Comparison of ENCODE assay signal across 27 mouse cellular contexts in the genomic region with DNA sequence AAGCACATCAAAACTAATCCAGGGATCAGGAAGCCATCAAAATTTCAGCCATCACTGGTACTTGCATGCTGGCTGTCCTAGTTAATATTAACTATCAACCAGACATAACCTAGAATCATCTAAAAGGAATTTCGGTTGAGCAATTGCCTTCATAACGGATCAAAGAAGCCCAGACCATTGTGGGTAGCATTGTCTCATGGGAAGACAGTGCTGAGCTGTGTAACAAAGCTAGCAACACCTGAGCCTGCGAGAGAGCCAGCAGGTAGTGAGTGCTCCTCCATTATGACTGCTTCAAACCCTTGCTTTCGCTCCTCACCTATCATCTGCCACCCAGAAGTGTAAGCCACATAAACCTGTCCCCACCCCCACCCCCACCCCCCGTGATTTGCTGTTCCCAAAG.
DNase-seq lines count a peak whose midpoint lies in the region; ATAC-seq and TF ChIP-seq lines count a peak whose summit lies in the region.
"Had no signal": no experiment of that assay in that cellular context is flagged by ENCODE, and none has a peak within 500 bp of the region (broad histone marks: within the 10 kb centered on the region; RNA-seq: fewer than 3 reads in every experiment).

No protein-coding gene starts in this region.

- TF ChIP-seq CTCF in liver, adult 2 months (IDR thresholded peaks at IDR 0.05; ENCODE audit: low read depth, low read length) = no peak
- TF ChIP-seq CTCF in Patski (IDR thresholded peaks at IDR 0.05) = no peak

- CTCF ChIA-PET in Patski (lab: Charles Lee) = interaction anchor here (1.1 to 1.2 kb wide), 2 partner anchors 10 to 170 kb away, joined by 3 to 5 read pairs; a partner anchor contains a TSS

- POLR2A ChIA-PET in Patski (lab: Charles Lee) = no interaction called here

- no peaks in the 10 kb centered on the region for H3K9me3 ChIP-seq in kidney, embryonic 15.5 days (replicated peaks)
- H3K9me3 ChIP-seq in liver, embryonic 11.5 days (ENCODE audit: control insufficient read depth, low read length) = no peaks in the 10 kb centered on the region
- H3K9me3 ChIP-seq in intestine, embryonic 16.5 days (ENCODE audit: control insufficient read depth, low read length) = no peaks in the 10 kb centered on the region
- H3K9me3 ChIP-seq: forebrain, embryonic 10.5 days; forebrain, embryonic 13.5 days; heart, embryonic 12.5 days; heart, embryonic 15.5 days; hindbrain, embryonic 10.5 days; hindbrain, embryonic 13.5 days had no signal

- H3K36me3 ChIP-seq in kidney, embryonic 15.5 days = no peaks in the 10 kb centered on the region
- H3K36me3 ChIP-seq in liver, adult 2 months (ENCODE audit: control insufficient read depth, insufficient read depth, low read length) = no peaks in the 10 kb centered on the region
- no peaks in the 10 kb centered on the region for H3K36me3 ChIP-seq in liver, embryonic 11.5 days (ENCODE audit: control insufficient read depth, insufficient read depth, low read length)
- H3K36me3 ChIP-seq in intestine, embryonic 16.5 days (ENCODE audit: control insufficient read depth, insufficient read depth, low read length) = no peaks in the 10 kb centered on the region
- H3K36me3 ChIP-seq: forebrain, embryonic 10.5 days; G1E; heart, embryonic 12.5 days; heart, embryonic 15.5 days; hindbrain, embryonic 10.5 days; hindbrain, embryonic 13.5 days had no signal

- no peak for DNase-seq in kidney, postnatal 14 days
- peak; percentile 29 for DNase-seq in liver, adult 2 months (ENCODE audit: extremely low read depth, low read depth, low spot score)
- DNase-seq in liver, embryonic 11.5 days (ENCODE audit: low spot score) = no peak
- peak; percentile 76 for DNase-seq in Patski (ENCODE audit: low read depth, low spot score)
- no peak for DNase-seq in T-cell, adult 2 months (ENCODE audit: low spot score)
- DNase-seq: adrenal gland, postnatal 10 days; B cell, adult 2 months; cerebellum, adult 18-20 months; cerebellum, adult 9-10 months; cerebellum, postnatal 14 days; gastrocnemius, adult 2 months; gastrocnemius, postnatal 14 days; heart, adult 18-20 months; heart, postnatal 10 days; heart, postnatal 36 days had no signal

- no peak overlapping the region for H3K27ac ChIP-seq in kidney, embryonic 15.5 days
- H3K27ac ChIP-seq in liver, adult 2 months (replicated peaks; ENCODE audit: insufficient read depth, low read depth, low read length) = no peak overlapping the region
- H3K27ac ChIP-seq in liver, embryonic 11.5 days (ENCODE audit: low read depth, low read length) = no peak overlapping the region
- no peak overlapping the region for H3K27ac ChIP-seq in intestine, embryonic 16.5 days (ENCODE audit: low read length)
- H3K27ac ChIP-seq: forebrain, embryonic 10.5 days; forebrain, embryonic 13.5 days; gastrocnemius, adult 2 months; heart, embryonic 15.5 days; hindbrain, embryonic 10.5 days; hindbrain, embryonic 13.5 days had no signal

- in situ Hi-C loops in Patski (cut with MboI; ENCODE audit: low pct_unique_long_range_greater_than_20kb) = loop anchor here (5.0 to 10.0 kb wide), 2 partner anchors 172 to 249 kb away; a partner anchor contains a TSS

- no peak overlapping the region for H3K9ac ChIP-seq in kidney, embryonic 15.5 days
- H3K9ac ChIP-seq in liver, adult 2 months (ENCODE audit: low read depth, low read length) = no peak overlapping the region
- no peak overlapping the region for H3K9ac ChIP-seq in liver, embryonic 11.5 days (ENCODE audit: low read depth, low read length)
- H3K9ac ChIP-seq in intestine, embryonic 16.5 days (ENCODE audit: low read depth, low read length) = no peak overlapping the region
- H3K9ac ChIP-seq: forebrain, embryonic 13.5 days; heart, embryonic 12.5 days; heart, embryonic 15.5 days; hindbrain, embryonic 13.5 days had no signal

- peaks cover 12% of the 10 kb centered on the region for H3K4me1 ChIP-seq in kidney, embryonic 15.5 days
- H3K4me1 ChIP-seq in liver, adult 2 months (ENCODE audit: control insufficient read depth, insufficient read depth, low read length) = peaks cover 2% of the 10 kb centered on the region; the same call in 1 of the 2 replicates
- no peaks in the 10 kb centered on the region for H3K4me1 ChIP-seq in liver, embryonic 11.5 days (replicated peaks; ENCODE audit: control insufficient read depth, insufficient read depth, low read length)
- H3K4me1 ChIP-seq in intestine, embryonic 16.5 days (ENCODE audit: control insufficient read depth, insufficient read depth, low read length) = peaks cover 3% of the 10 kb centered on the region; the same call in 1 of the 2 replicates
- H3K4me1 ChIP-seq: forebrain, embryonic 10.5 days; forebrain, embryonic 13.5 days; heart, embryonic 15.5 days; hindbrain, embryonic 10.5 days; hindbrain, embryonic 13.5 days had no signal

- no peaks in the 10 kb centered on the region for H3K27me3 ChIP-seq in kidney, embryonic 15.5 days
- H3K27me3 ChIP-seq in liver, adult 2 months (ENCODE audit: control insufficient read depth, insufficient read depth, low read length) = no peaks in the 10 kb centered on the region
- H3K27me3 ChIP-seq in liver, embryonic 11.5 days (replicated peaks; ENCODE audit: control insufficient read depth, insufficient read depth, low read length) = no peaks in the 10 kb centered on the region
- no peaks in the 10 kb centered on the region for H3K27me3 ChIP-seq in Patski
- no peaks in the 10 kb centered on the region for H3K27me3 ChIP-seq in intestine, embryonic 16.5 days (replicated peaks; ENCODE audit: control insufficient read depth, insufficient read depth, low read length)
- H3K27me3 ChIP-seq: CH12.LX; forebrain, embryonic 13.5 days; heart, embryonic 12.5 days; heart, embryonic 15.5 days; hindbrain, embryonic 13.5 days had no signal

- WGBS in kidney, embryonic 15.5 days = 54% methylated on average over 5 of the region's 5 CpGs
- WGBS in liver, adult 2 months = 35% methylated on average over 5 of the region's 5 CpGs
- WGBS in liver, embryonic 11.5 days = 61% methylated on average over 5 of the region's 5 CpGs
- 56% methylated on average over 5 of the region's 5 CpGs for WGBS in intestine, embryonic 16.5 days

- H3K79me2 ChIP-seq in liver, adult 2 months (ENCODE audit: control insufficient read depth, insufficient read depth, low read length) = no peaks in the 10 kb centered on the region

- H3K4me3 ChIP-seq in kidney, embryonic 15.5 days (replicated peaks) = no peak overlapping the region
- no peak overlapping the region for H3K4me3 ChIP-seq in liver, adult 2 months (ENCODE audit: insufficient read depth, low read depth, low read length)
- no peak overlapping the region for H3K4me3 ChIP-seq in liver, embryonic 11.5 days (ENCODE audit: low read depth, low read length)
- no peak overlapping the region for H3K4me3 ChIP-seq in intestine, embryonic 16.5 days (ENCODE audit: low read length)
- H3K4me3 ChIP-seq: forebrain, embryonic 10.5 days; forebrain, embryonic 13.5 days; gastrocnemius, adult 2 months; heart, embryonic 12.5 days; heart, embryonic 15.5 days; hindbrain, embryonic 10.5 days; hindbrain, embryonic 13.5 days had no signal

- ATAC-seq in kidney, embryonic 15.5 days (replicated peaks; ENCODE audit: low FRiP score) = peak; percentile 64
- no peak for ATAC-seq in liver, embryonic 11.5 days (replicated peaks; ENCODE audit: low FRiP score)
- ATAC-seq in Patski = peak; percentile 95
- ATAC-seq in intestine, embryonic 16.5 days = peak; percentile 60
- ATAC-seq: activated CD4-positive, CD25-positive, alpha-beta regulatory T cell, adult 4 months; forebrain, embryonic 13.5 days; forebrain, embryonic 16.5 days had no signal

- no peak for TF ChIP-seq POLR2A in liver, adult 2 months (IDR thresholded peaks at IDR 0.05; ENCODE audit: extremely low read depth, insufficient read depth, low read length)

- peak overlapping the region; percentile 36 for H3K4me2 ChIP-seq in kidney, embryonic 15.5 days
- H3K4me2 ChIP-seq in liver, embryonic 11.5 days = no peak overlapping the region
- H3K4me2 ChIP-seq in intestine, embryonic 16.5 days (ENCODE audit: low read depth, low read length) = no peak overlapping the region; the same call in 1 of the 2 replicates
- H3K4me2 ChIP-seq: forebrain, embryonic 13.5 days; heart, embryonic 12.5 days; heart, embryonic 15.5 days; hindbrain, embryonic 13.5 days had no signal

Comparison
In these comparisons a context has a peak if more than half of its experiments do, and no peak if none do; other contexts are left out.
1. DNase-seq: peak in liver, adult 2 months (single experiment) and Patski (single experiment); none in kidney, postnatal 14 days (single experiment), liver, embryonic 11.5 days (single experiment) and T-cell, adult 2 months (single experiment).